Mouse (Mus musculus) midbrain, embryonic 16.5 days (tissue): ENCODE results near the gene Rpa1. TPM values are rescaled to one million over a fixed set of nuclear protein-coding genes. Genes with fewer than 3 reads are reported as not detected.
A peak's percentile ranks its signal among the peaks of the same experiment; 100 is the strongest.

Experiments
- ATAC-seq: fragments of 200-750 bp; cut with Nextera tagmentation; 2 replicates; pipeline ENCODE4 v1.8.0; 2017; ENCODE audit warnings: moderate TSS enrichment
- H3K27ac ChIP-seq: fragments of 300-500 bp; sonication (generic); 2 replicates; pipeline ENCODE4 v1.5.1; 2014; ENCODE audit warnings: mild to moderate bottlenecking, low read length, mixed read lengths
- H3K27me3 ChIP-seq: fragments of 300-500 bp; sonication (generic); 2 replicates; pipeline ENCODE4 v1.6.1; 2014; ENCODE audit warnings: low read depth, low read length, mixed read lengths; ENCODE audit not compliant: control insufficient read depth, insufficient read depth
- H3K36me3 ChIP-seq: fragments of 300-500 bp; sonication (generic); 2 replicates; pipeline ENCODE4 v1.6.1; 2014; ENCODE audit warnings: mild to moderate bottlenecking, low read length, moderate library complexity, mixed read lengths; ENCODE audit not compliant: control insufficient read depth, insufficient read depth
- H3K4me1 ChIP-seq: fragments of 300-500 bp; sonication (generic); 2 replicates; pipeline ENCODE4 v1.6.1; 2014; ENCODE audit warnings: mild to moderate bottlenecking, low read length, mixed read lengths; ENCODE audit not compliant: control insufficient read depth, insufficient read depth
- H3K4me2 ChIP-seq: fragments of 300-500 bp; sonication (generic); 2 replicates; pipeline ENCODE4 v1.6.1; 2014; ENCODE audit warnings: mild to moderate bottlenecking, low read length, mixed read lengths
- H3K4me3 ChIP-seq: fragments of 300-500 bp; sonication (generic); 2 replicates; pipeline ENCODE4 v1.5.1; 2014; ENCODE audit warnings: low read depth, mild to moderate bottlenecking, low read length, moderate library complexity, mixed read lengths
- H3K9ac ChIP-seq: fragments of 300-500 bp; sonication (generic); 2 replicates; pipeline ENCODE4 v1.6.1; 2014; ENCODE audit warnings: low read depth, low read length, mixed read lengths
- H3K9me3 ChIP-seq: fragments of 300-500 bp; sonication (generic); replicated peaks from 2 replicates; pipeline ENCODE4 v1.6.1; 2014; ENCODE audit warnings: mild to moderate bottlenecking, low read length, mixed read lengths; ENCODE audit not compliant: control insufficient read depth, poor library complexity, severe bottlenecking
- WGBS: fragments of 180-500 bp; shearing (Covaris S2); extraction: QIAGEN DNeasy Blood & Tissue Kit; methylation state at CpG from one replicate; pipeline ENCODE4 v1.1.7; 2014; 5-methylcytosine and 5-hydroxymethylcytosine counted together
- polyA plus RNA-seq: library from polyadenylated mRNA; unstranded; fragments of >200 nt; fragmentation: Nextera tagmentation; extraction: Ambion mirVana; gene quantifications from 2 replicates; pipeline ENCODE4 v1.2.1, GENCODE M21; 2015

Gene Rpa1
- polyA plus RNA-seq, 1 experiment from 2014 or later: 50.7 TPM

DNA sequence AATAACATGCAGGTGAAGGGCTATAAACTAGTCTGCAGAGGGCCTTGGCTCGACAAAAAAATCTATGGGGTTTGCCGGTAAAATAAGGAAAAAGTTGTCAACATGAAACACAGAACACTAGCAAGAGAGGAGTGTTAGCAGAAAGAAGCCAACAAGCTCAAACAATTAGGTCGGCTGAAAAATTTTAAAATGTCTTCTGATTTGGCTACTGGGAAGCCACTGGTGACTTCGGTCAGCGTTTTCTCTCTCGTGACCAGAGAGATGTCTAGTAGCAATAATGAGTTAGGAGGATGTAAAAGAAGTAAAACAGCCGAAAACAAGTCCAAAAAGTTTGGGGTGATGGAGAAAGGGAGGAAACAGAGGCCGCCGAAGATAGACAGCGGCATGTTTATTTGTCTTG is 528 bp downstream of the Rpa1 start:
- Histone ChIP-seq H3K4me1 (peaks cover 17% of the 10 kb centered on the region), H3K9me3 (no peaks in the 10 kb centered on the region), H3K27me3 (no peaks in the 10 kb centered on the region), H3K27ac (no peak overlapping the region), H3K4me2 (peak overlapping the region; percentile 92), H3K9ac (peak overlapping the region; percentile 82), H3K4me3 (peak overlapping the region; percentile 98), H3K36me3 (no peaks in the 10 kb centered on the region)
- WGBS: under 1% methylated on average over 10 of the region's 10 CpGs
- ATAC-seq: no peak

DNA sequence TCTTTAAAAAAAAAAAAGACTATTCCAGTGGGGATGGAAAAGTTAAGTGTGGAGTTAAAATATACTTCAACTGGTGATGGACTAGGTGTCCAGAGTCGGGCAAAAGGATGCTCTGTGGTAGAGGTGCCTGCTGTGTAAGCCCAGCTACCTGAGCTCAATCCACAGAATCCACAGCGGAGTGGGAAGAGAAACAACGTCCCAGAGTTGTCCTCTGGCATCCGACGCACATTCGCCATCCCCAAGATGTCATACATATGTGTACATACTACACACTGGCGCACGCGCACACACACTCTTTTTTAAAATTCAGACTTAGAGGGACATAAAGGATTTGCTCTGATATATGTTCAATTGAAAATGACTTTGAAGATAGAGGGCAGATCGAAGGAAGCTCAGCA is 937 bp downstream of the Rpa1 start:
- 45% methylated on average over 10 of the region's 10 CpGs for WGBS
- Histone ChIP-seq H3K4me1 (peaks cover 17% of the 10 kb centered on the region), H3K4me2 (peak overlapping the region; percentile 92), H3K4me3 (peak overlapping the region; percentile 98), H3K9me3 (no peaks in the 10 kb centered on the region), H3K27me3 (no peaks in the 10 kb centered on the region), H3K36me3 (no peaks in the 10 kb centered on the region), H3K9ac (no peak overlapping the region), H3K27ac (no peak overlapping the region)
- no peak for ATAC-seq

DNA sequence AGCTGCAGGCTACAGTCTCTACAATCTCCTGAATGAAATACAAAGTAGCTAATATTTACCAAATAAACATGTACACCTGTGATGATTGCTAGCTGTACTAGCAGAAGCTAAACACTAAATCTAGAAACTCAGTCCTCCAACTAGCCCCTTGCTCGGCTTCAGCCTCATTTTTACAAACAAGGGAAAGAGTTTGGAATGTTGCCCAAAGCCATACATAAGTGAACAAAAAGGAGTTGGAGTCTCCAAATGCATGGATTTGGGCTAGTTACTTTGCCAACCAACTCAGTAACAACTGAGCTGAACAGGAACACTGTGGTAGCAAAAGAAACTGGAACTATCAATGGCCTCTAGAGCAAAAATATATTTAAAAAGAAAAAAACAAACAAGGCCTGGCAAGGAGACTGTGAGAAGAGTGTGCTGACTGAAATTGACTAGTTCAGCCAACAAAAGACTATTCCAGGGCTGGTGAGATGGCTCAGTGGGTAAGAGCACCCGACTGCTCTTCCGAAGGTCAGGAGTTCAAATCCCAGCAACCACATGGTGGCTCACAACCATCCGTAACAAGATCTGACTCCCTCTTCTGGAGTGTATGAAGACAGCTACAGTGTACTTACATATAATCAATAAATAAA is 1.5 kb downstream of the Rpa1 start:
- H3K9me3 ChIP-seq: no peaks in the 10 kb centered on the region
- no peaks in the 10 kb centered on the region for H3K27me3 ChIP-seq
- 70% methylated on average over 3 of the region's 4 CpGs for WGBS
- no peak overlapping the region for H3K9ac ChIP-seq
- H3K4me1 ChIP-seq: peaks cover 17% of the 10 kb centered on the region
- H3K27ac ChIP-seq: no peak overlapping the region
- H3K36me3 ChIP-seq: no peaks in the 10 kb centered on the region
- no peak overlapping the region for H3K4me3 ChIP-seq
- ATAC-seq: no peak
- H3K4me2 ChIP-seq: no peak overlapping the region; the same call in 1 of the 2 replicates

DNA sequence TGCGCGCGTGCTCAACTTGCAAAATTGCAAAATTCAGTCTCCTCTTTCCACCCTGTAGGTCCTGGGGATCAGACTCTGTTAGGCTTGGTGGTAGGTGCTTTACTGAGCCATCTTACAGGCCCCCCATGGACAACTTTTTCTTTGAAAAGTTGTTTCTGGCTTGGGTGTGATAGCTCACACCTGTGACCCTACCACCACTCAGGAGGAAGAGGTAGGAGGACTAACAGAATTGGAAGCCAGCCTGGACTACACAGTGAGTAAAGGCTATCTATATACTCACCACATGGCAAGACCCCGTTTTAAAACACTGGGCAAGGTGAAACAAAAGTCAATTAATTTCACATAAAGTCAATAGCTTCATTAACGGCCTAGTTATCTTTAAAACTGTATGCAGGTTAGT is 3.4 kb downstream of the Rpa1 start:
- no peak overlapping the region for H3K4me2 ChIP-seq
- no peaks in the 10 kb centered on the region for H3K9me3 ChIP-seq
- H3K36me3 ChIP-seq: peaks cover 3% of the 10 kb centered on the region; the same call in 1 of the 2 replicates
- ATAC-seq: no peak
- H3K9ac ChIP-seq: no peak overlapping the region
- peaks cover 17% of the 10 kb centered on the region for H3K4me1 ChIP-seq
- H3K4me3 ChIP-seq: no peak overlapping the region
- no peaks in the 10 kb centered on the region for H3K27me3 ChIP-seq
- 96% methylated on average over 5 of the region's 5 CpGs for WGBS
- H3K27ac ChIP-seq: no peak overlapping the region

DNA sequence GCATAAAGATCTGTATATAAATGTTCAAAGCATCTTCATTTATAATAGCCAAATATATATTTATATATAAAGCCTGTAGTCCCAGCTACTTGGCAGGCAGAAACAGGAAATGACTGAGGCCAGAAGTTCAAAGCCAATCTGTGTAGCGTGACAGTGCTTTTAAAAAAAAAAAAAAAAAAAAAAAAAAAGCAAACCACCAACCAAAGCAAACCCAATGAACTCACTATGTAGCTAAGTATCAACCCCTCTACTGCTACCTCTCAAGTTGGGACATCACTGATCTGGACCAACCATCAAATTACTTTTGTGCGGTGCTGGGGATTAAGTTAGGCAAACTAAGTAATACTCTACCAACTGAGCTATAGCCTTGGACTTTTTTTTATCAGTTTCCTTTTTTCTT is 4.0 kb downstream of the Rpa1 start:
- Histone ChIP-seq H3K36me3 (peaks cover 7% of the 10 kb centered on the region; the same call in 1 of the 2 replicates), H3K4me2 (no peak overlapping the region), H3K9ac (no peak overlapping the region), H3K27me3 (no peaks in the 10 kb centered on the region), H3K27ac (no peak overlapping the region), H3K4me1 (peaks cover 17% of the 10 kb centered on the region), H3K9me3 (no peaks in the 10 kb centered on the region), H3K4me3 (no peak overlapping the region)
- no peak for ATAC-seq
- 88% methylated on average over 2 of the region's 2 CpGs for WGBS

DNA sequence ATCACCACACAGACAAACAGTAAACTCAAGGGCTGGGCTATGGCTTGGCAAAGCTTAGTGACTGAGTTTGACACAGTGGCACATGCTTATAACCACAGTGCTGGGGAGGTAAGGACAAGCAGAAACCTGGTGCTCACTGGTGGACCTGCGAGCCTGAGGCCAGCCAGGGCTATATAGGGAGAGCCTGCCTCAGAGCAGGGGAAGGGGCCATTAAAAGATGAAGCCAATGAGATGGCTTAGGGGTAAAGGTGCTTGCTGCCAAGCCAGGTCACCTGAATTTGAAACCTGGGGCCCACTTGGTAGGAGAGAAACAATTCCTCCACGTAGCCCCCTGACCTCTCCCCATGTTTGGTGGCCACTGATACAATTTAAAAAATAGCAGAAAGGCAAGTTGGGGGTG is 5.0 kb downstream of the Rpa1 start:
- Histone ChIP-seq H3K36me3 (peaks cover 8% of the 10 kb centered on the region; the same call in 1 of the 2 replicates), H3K4me2 (no peak overlapping the region), H3K27me3 (no peaks in the 10 kb centered on the region), H3K27ac (no peak overlapping the region), H3K4me1 (peaks cover 12% of the 10 kb centered on the region), H3K9me3 (no peaks in the 10 kb centered on the region), H3K4me3 (no peak overlapping the region), H3K9ac (no peak overlapping the region)
- no peak for ATAC-seq
- WGBS: 95% methylated on average over 2 of the region's 2 CpGs

DNA sequence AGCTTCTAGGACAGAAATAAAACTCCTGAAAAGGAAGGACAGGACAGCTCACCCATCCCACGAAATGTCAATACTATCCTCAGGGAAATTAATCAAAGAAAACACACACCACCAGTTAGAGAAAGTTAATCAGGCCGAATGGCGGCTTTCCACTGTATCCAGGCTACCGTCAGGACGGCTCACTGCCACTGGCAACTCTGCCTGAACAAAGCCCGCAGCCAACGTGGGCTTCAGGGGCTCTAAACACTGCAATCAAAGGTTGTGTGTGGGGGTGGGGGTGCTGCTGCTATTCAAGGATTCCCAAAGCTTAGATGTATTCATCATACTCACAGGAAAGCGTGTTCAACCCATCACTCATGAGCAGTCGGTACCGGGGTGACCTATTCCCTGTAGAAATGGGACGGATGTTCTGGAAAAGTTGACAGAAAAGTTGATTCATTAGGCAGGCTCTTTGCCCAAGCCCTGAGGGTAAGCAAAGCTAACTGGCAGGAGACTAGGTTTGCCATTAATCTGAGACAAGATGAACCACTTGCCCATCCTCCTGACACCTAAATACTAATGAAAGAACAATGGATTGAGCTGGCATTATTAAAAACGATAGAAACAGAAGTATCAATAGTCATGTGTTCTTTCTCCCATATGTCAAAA is 7.3 kb downstream of the Rpa1 start:
- no peaks in the 10 kb centered on the region for H3K9me3 ChIP-seq
- peak overlapping the region; percentile 6; the same call in 1 of the 2 replicates for H3K27ac ChIP-seq
- H3K9ac ChIP-seq: no peak overlapping the region
- H3K4me2 ChIP-seq: no peak overlapping the region
- no peaks in the 10 kb centered on the region for H3K27me3 ChIP-seq
- H3K4me1 ChIP-seq: no peaks in the 10 kb centered on the region
- no peak overlapping the region for H3K4me3 ChIP-seq
- H3K36me3 ChIP-seq: peaks cover 12% of the 10 kb centered on the region; the same call in 1 of the 2 replicates
- no peak for ATAC-seq
- 72% methylated on average over 12 of the region's 12 CpGs for WGBS

DNA sequence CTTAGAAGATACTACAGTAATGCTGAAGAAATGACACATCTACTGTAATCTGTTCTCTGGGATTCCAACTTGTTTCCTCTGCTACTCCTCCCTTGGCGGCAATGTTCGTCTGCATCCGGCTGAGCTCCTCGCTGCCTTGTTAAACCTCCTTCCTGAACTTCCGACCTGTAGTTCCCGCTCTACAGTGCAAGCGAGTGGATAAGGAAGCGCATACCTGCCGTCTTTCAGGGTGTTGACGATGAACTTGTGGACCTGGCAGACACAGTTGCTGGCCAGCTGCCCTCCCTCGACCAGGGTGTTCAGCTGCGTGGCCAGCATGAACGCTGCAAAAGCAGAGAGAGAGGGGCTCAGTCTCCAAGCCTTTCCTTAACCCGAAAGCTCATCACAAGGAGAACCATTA is 8.0 kb downstream of the Rpa1 start:
- 92% methylated on average over 14 of the region's 14 CpGs for WGBS

DNA sequence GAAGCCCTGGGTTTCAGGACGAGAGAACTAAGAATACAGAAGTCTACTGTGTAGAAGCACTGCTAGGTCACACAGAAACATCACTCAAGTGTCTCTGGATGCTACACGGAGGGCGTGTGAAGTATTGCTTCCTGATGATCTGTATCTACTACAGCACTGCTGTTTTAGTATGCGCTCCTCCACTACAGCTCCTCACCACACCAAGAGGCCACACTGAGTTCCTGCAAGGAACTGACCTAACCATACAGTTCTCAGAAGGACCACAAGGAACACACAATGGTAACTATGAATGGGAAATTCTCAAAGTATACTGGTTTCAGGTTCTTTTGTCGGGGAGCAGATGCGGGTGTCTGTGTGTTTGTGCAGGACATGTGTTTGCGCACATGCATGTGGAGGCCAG is 10.9 kb downstream of the Rpa1 start:
- Histone ChIP-seq H3K4me3 (no peak overlapping the region), H3K9ac (no peak overlapping the region), H3K27me3 (no peaks in the 10 kb centered on the region), H3K9me3 (no peaks in the 10 kb centered on the region), H3K36me3 (peaks cover 12% of the 10 kb centered on the region; the same call in 1 of the 2 replicates), H3K27ac (no peak overlapping the region), H3K4me1 (no peaks in the 10 kb centered on the region), H3K4me2 (no peak overlapping the region)
- no peak for ATAC-seq
- WGBS: 91% methylated on average over 7 of the region's 7 CpGs

More for the DNA sequence above, 8.0 kb downstream of the Rpa1 start:
- Histone ChIP-seq H3K9ac (no peak overlapping the region), H3K9me3 (no peaks in the 10 kb centered on the region), H3K27ac (peak overlapping the region; percentile 6), H3K4me2 (no peak overlapping the region), H3K27me3 (no peaks in the 10 kb centered on the region), H3K36me3 (peaks cover 12% of the 10 kb centered on the region; the same call in 1 of the 2 replicates), H3K4me3 (no peak overlapping the region), H3K4me1 (no peaks in the 10 kb centered on the region)
- no peak for ATAC-seq
